Mouse (Mus musculus) CD8-positive naive resting alpha-beta T cell, adult 2 months (primary cell): ENCODE measurements around the gene Pdcd6ip.
A peak's percentile ranks its signal among the peaks of the same experiment; 100 is the strongest.
"Not testable (repeated sequence)": the region's sequence is repeated elsewhere in the genome, so short reads cannot be mapped to it uniquely, and the experiment has no call there.

ENCODE experiments used
- DNase-seq, 2 experiments: peaks; one replicate each; pipeline ENCODE4 v3.0.0; 2022; ENCODE audit warnings: low read depth in 2 of 2, low spot score in 2 of 2

Pdcd6ip gene

GRCm38 (mm10) chr9:113701441-113702160 lies 6.5 kb downstream of the Pdcd6ip start:
- DNase-seq, result no peak

GRCm38 (mm10) chr9:113687461-113687860 lies 20.6 kb downstream of the Pdcd6ip start:
- DNase-seq, result no peak

- no peak for DNase-seq
Measured at GRCm38 (mm10) chr9:113673721-113674120, 34.3 kb downstream of the Pdcd6ip start.

GRCm38 (mm10) chr9:113672352-113672751 lies 35.7 kb downstream of the Pdcd6ip start:
- no peak for DNase-seq

- no peak for DNase-seq
Measured at GRCm38 (mm10) chr9:113670857-113671106, 37.3 kb downstream of the Pdcd6ip start.

- no peak for DNase-seq
Measured at GRCm38 (mm10) chr9:113670105-113670856, 37.8 kb downstream of the Pdcd6ip start.

GRCm38 (mm10) chr9:113663476-113663875 lies 44.6 kb downstream of the Pdcd6ip start:
- no peak for DNase-seq

- no peak for DNase-seq
Measured at GRCm38 (mm10) chr9:113657837-113658236, 50.2 kb downstream of the Pdcd6ip start.

- DNase-seq, result no peak
Measured at GRCm38 (mm10) chr9:113653571-113653970, 54.5 kb downstream of the Pdcd6ip start.

- DNase-seq, result no peak
Measured at GRCm38 (mm10) chr9:113650787-113651186, 57.3 kb downstream of the Pdcd6ip start.

- DNase-seq, result not testable (repeated sequence)
Measured at GRCm38 (mm10) chr9:113649211-113649610, 58.8 kb downstream of the Pdcd6ip start.

- DNase-seq, result no peak
Measured at GRCm38 (mm10) chr9:113645837-113646169, 62.3 kb downstream of the Pdcd6ip start.

- DNase-seq, result peak; percentile 20 to 50
Measured at GRCm38 (mm10) chr9:113645153-113645836, 62.8 kb downstream of the Pdcd6ip start.

- DNase-seq, result no peak
Measured at GRCm38 (mm10) chr9:113644701-113645100, 63.4 kb downstream of the Pdcd6ip start.

- no peak for DNase-seq
Measured at GRCm38 (mm10) chr9:113644076-113644475, 64.0 kb downstream of the Pdcd6ip start.

GRCm38 (mm10) chr9:113643669-113644068 lies 64.4 kb downstream of the Pdcd6ip start:
- no peak for DNase-seq

- no peak for DNase-seq
Measured at GRCm38 (mm10) chr9:113634986-113635385, 73.1 kb downstream of the Pdcd6ip start.

GRCm38 (mm10) chr9:113633168-113633744 lies 74.8 kb downstream of the Pdcd6ip start:
- DNase-seq, result no peak

- no peak for DNase-seq
Measured at GRCm38 (mm10) chr9:113632350-113633043, 75.6 kb downstream of the Pdcd6ip start.

GRCm38 (mm10) chr9:113629632-113630031 lies 78.4 kb downstream of the Pdcd6ip start:
- DNase-seq, result no peak

- no peak for DNase-seq
Measured at GRCm38 (mm10) chr9:113629191-113629590, 78.9 kb downstream of the Pdcd6ip start.
